Mouse (Mus musculus) macrophage (primary cell): ENCODE data around the gene Ezh1. TPM values are rescaled to one million over a fixed set of nuclear protein-coding genes. Genes with fewer than 3 reads are reported as not detected.

Experiments used
- H3K27ac ChIP-seq: fragments of 350-480 bp; formaldehyde crosslinking; 2 replicates; pipeline ENCODE4 v1.9.0; 2021
- H3K36me3 ChIP-seq: fragments of 350-480 bp; formaldehyde crosslinking; 2 replicates; pipeline ENCODE4 v1.9.0; 2021; ENCODE audit errors: inconsistent target
- H3K4me3 ChIP-seq: fragments of 350-480 bp; formaldehyde crosslinking; 2 replicates; pipeline ENCODE4 v1.9.0; 2021; ENCODE audit errors: inconsistent target
- H3K79me2 ChIP-seq: fragments of 350-480 bp; formaldehyde crosslinking; 2 replicates; pipeline ENCODE4 v1.9.0; 2021; ENCODE audit errors: inconsistent target
- WGBS: methylation state at CpG from one replicate; pipeline ENCODE4 v1.1.7; 2026; ENCODE audit warnings: inconsistent platforms; ENCODE audit not compliant: missing documents; 5-methylcytosine and 5-hydroxymethylcytosine counted together
- polyA plus RNA-seq: library from polyadenylated mRNA; stranded (reverse); fragments of 250-400 nt; gene quantifications from 3 replicates; pipeline ENCODE4 v1.2.4, GENCODE M21; 2018; ENCODE audit warnings: inconsistent platforms

The Ezh1 gene
- polyA plus RNA-seq, 1 experiment from 2014 or later = 40.4 TPM

GRCm38 (mm10) chr11:101255826-101256775 lies 29.8 kb upstream of the Ezh1 start:
- no peak overlapping the region for H3K27ac ChIP-seq
- H3K4me3 ChIP-seq = no peak overlapping the region
- H3K36me3 ChIP-seq = peaks cover 26% of the 10 kb centered on the region; the same call in 1 of the 2 replicates
- no peaks in the 10 kb centered on the region; the same call in 1 of the 2 replicates for H3K79me2 ChIP-seq
- WGBS = 96% methylated on average over 13 of the region's 13 CpGs

GRCm38 (mm10) chr11:101253613-101254389 lies 27.5 kb upstream of the Ezh1 start, which contains the start of gene Vps25:
Gene Vps25, plus strand, starts transcription at chr11:101253707.
- Histone ChIP-seq H3K27ac (peak within 1 kb of the TSS; percentile 62), H3K79me2 (no peaks in the 10 kb centered on the region; the same call in 1 of the 2 replicates), H3K4me3 (peak within 1 kb of the TSS; percentile 89), H3K36me3 (peaks cover 22% of the 10 kb centered on the region; the same call in 1 of the 2 replicates)
- WGBS = 1% methylated on average over 40 of the region's 40 CpGs

- Histone ChIP-seq H3K4me3 (peak overlapping the region; percentile 89), H3K79me2 (no peaks in the 10 kb centered on the region; the same call in 1 of the 2 replicates), H3K36me3 (peaks cover 13% of the 10 kb centered on the region; the same call in 1 of the 2 replicates), H3K27ac (peak overlapping the region; percentile 62)
- 7% methylated on average over 7 of the region's 7 CpGs for WGBS
Observed at GRCm38 (mm10) chr11:101252941-101253340, 26.7 kb upstream of the Ezh1 start.

GRCm38 (mm10) chr11:101251031-101251430 lies 24.8 kb upstream of the Ezh1 start:
- WGBS = 84% methylated on average over 2 of the region's 2 CpGs
- no peaks in the 10 kb centered on the region; the same call in 1 of the 2 replicates for H3K79me2 ChIP-seq
- H3K4me3 ChIP-seq = no peak overlapping the region
- H3K27ac ChIP-seq = no peak overlapping the region
- 0 out of 2 replicates have a peak, but pooled peaks cover 3% of the 10 kb centered on the region for H3K36me3 ChIP-seq

GRCm38 (mm10) chr11:101248258-101248994 lies 22.2 kb upstream of the Ezh1 start:
- Histone ChIP-seq H3K27ac (no peak overlapping the region), H3K79me2 (no peaks in the 10 kb centered on the region), H3K4me3 (no peak overlapping the region), H3K36me3 (no peaks in the 10 kb centered on the region)
- WGBS = 38% methylated on average over 14 of the region's 14 CpGs

- Histone ChIP-seq H3K27ac (no peak overlapping the region), H3K4me3 (no peak overlapping the region)
Observed at GRCm38 (mm10) chr11:101247521-101248030, 21.3 kb upstream of the Ezh1 start.

GRCm38 (mm10) chr11:101246702-101247012 lies 20.4 kb upstream of the Ezh1 start:
- WGBS = 22% methylated on average over 7 of the region's 7 CpGs
- H3K4me3 ChIP-seq = no peak overlapping the region
- H3K36me3 ChIP-seq = no peaks in the 10 kb centered on the region
- no peaks in the 10 kb centered on the region for H3K79me2 ChIP-seq
- no peak overlapping the region for H3K27ac ChIP-seq

More at GRCm38 (mm10) chr11:101247521-101248030, 21.3 kb upstream of the Ezh1 start:
- H3K79me2 ChIP-seq = no peaks in the 10 kb centered on the region
- WGBS = 92% methylated on average over 6 of the region's 6 CpGs
- no peaks in the 10 kb centered on the region for H3K36me3 ChIP-seq

GRCm38 (mm10) chr11:101245855-101246701 lies 19.8 kb upstream of the Ezh1 start, which contains the start of gene Ramp2:
Gene Ramp2, plus strand, starts transcription at chr11:101246028.
- Histone ChIP-seq H3K4me3 (no peak within 1 kb of the TSS), H3K36me3 (no peaks in the 10 kb centered on the region), H3K79me2 (no peaks in the 10 kb centered on the region), H3K27ac (no peak within 1 kb of the TSS)
- WGBS = 6% methylated on average over 51 of the region's 63 CpGs

- 90% methylated on average over 4 of the region's 4 CpGs for WGBS
- H3K36me3 ChIP-seq = no peaks in the 10 kb centered on the region
- H3K79me2 ChIP-seq = no peaks in the 10 kb centered on the region
Observed at GRCm38 (mm10) chr11:101245071-101245470, 18.8 kb upstream of the Ezh1 start.

GRCm38 (mm10) chr11:101238071-101238647 lies 11.9 kb upstream of the Ezh1 start:
- WGBS = 86% methylated on average over 5 of the region's 5 CpGs
- Histone ChIP-seq H3K27ac (no peak overlapping the region), H3K79me2 (no peaks in the 10 kb centered on the region), H3K4me3 (no peak overlapping the region), H3K36me3 (no peaks in the 10 kb centered on the region)

More at GRCm38 (mm10) chr11:101245071-101245470, 18.8 kb upstream of the Ezh1 start:
- H3K27ac ChIP-seq = no peak overlapping the region
- no peak overlapping the region for H3K4me3 ChIP-seq

- H3K36me3 ChIP-seq = no peaks in the 10 kb centered on the region
- H3K4me3 ChIP-seq = no peak overlapping the region
- WGBS = 95% methylated on average over 5 of the region's 5 CpGs
- no peaks in the 10 kb centered on the region for H3K79me2 ChIP-seq
- no peak overlapping the region for H3K27ac ChIP-seq
Observed at GRCm38 (mm10) chr11:101236782-101237181, 10.5 kb upstream of the Ezh1 start.

GRCm38 (mm10) chr11:101235429-101235828 lies 9.2 kb upstream of the Ezh1 start:
- Histone ChIP-seq H3K27ac (no peak overlapping the region), H3K79me2 (no peaks in the 10 kb centered on the region), H3K36me3 (no peaks in the 10 kb centered on the region), H3K4me3 (no peak overlapping the region)

- Histone ChIP-seq H3K27ac (no peak overlapping the region), H3K79me2 (no peaks in the 10 kb centered on the region), H3K36me3 (no peaks in the 10 kb centered on the region), H3K4me3 (no peak overlapping the region)
Observed at GRCm38 (mm10) chr11:101234124-101234523, 7.9 kb upstream of the Ezh1 start.
